Mouse (Mus musculus): ENCODE data around the gene Olfr741. TPM values are rescaled to one million over a fixed set of nuclear protein-coding genes. Genes with fewer than 3 reads are reported as not detected.

The Olfr741 gene
- total RNA-seq (2021): not detected
- long read RNA-seq, experiment 1: 0 reads
- long read RNA-seq, experiment 2: 0 reads

DNA sequence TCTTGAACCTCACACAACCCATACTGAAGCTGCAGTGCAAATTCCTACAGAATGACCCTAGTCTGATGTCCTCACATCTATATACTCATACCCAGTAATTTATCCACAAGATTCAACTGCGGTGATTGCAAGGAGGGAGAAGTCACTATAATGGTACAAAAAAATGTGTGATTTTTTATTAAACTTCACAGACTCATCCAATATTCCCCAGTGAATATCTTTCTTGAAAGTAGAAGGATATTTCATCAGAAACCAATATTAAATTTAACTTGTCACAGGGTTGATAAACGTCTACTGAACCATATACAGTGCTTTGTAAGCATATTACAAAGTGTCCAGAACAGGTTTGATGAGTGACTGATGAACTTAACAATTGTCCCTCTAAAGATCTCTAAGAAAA, at the start of gene Olfr741:
Gene Olfr741 (plus strand): TSS at position 301 of the 400 bp plus-strand sequence.
- DNase-seq (ENCODE audit: low spot score in 2 of 2): no peak

DNA sequence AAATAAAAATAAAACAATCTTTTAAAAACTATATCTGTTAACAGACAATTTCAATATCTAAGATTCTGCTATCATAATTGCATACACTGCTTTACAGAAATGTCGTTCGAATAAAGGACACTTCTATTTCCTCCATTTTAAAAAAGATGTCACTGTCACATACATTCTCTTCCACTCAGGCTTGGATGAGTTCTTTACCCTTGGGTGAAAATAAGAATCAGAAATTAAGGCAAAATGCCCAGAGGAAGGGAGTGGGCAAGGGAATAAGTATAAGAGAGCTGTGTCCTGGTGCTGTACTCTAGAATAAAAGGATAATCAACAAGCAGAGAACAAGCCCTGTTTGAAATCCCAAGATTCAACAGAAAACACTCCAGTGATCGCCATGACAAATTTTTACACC, 27.3 kb upstream of the Olfr741 start, which contains the start of gene Olfr740:
Gene Olfr740 (plus strand): TSS at position 301 of the 400 bp plus-strand sequence.
- no peak for DNase-seq (ENCODE audit: low spot score in 2 of 2)

DNA sequence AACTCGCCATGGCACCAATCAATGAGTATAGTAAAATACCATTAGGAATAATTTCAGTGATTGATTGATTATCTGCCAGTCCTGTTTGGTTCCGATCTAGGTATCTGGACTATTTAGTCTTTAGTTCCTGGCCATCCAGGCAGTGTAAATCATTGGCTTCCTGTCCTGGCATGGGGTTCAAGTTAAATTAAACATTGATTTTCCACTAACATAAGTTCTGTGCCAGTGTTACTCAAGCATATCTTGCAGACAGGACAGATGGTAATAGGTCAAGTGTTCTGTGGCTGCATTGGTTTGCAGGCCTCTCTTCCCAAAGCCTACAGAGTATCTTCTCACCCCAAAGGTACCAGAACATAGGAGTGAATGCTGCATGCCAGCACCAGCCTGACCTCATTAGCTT, 5.9 kb downstream of the Olfr741 start:
- no peak for DNase-seq (ENCODE audit: low spot score in 2 of 2)

DNA sequence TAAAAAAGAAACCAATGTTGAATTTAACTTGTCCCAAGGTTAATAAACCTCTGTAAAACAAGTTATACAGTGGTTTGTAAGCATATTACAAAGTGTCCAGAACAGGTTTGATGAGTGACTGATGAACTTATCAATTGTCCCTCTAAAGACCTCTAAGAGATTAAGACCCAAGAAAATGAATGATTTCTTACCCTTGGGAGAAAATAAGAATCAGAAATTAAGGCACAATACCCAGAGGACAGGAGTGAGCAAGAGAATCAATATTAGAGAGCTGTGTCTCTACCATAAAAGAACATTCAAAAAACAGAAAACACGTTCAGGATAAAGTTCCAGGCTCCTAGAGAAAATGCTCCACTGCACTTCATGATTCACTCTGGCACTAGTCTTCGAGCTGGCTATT, 30.8 kb downstream of the Olfr741 start, which contains the start of gene Olfr742:
Gene Olfr742 (plus strand): TSS at position 301 of the 400 bp plus-strand sequence.
- no peak for DNase-seq (ENCODE audit: low spot score in 2 of 2)

DNA sequence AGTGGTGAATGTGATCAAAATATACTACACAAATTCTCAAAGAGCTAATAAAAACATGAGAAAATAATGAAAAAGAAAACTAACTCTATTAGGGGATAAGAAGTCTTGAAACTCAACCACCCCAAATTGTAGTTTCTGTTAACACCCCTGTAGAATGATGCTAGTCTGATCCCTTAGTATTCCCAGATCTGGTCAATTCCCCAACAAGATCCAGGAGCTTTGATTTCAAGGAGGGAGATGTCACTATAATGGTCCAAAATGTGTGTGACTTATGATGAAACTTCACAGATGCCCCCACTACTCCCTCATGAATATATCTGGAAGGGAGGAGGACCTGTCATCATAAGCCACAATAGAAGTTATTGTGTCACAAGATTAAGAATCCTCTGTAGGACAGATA, 49.0 kb downstream of the Olfr741 start, which contains the start of gene Olfr743:
Gene Olfr743 (plus strand): TSS at position 301 of the 400 bp plus-strand sequence.
- DNase-seq (ENCODE audit: low spot score in 2 of 2): no peak

Other genes with a start within 250 kb of the Olfr741 start
- not detected for gene Olfr731, start 230.9 kb upstream of the Olfr741 start, total RNA-seq (2021)
- gene Olfr732, start 188.5 kb upstream of the Olfr741 start, total RNA-seq (2021): not detected
- gene Olfr733, start 171.2 kb upstream of the Olfr741 start, total RNA-seq (2021): not detected
- not detected for gene Olfr734, start 146.0 kb upstream of the Olfr741 start, total RNA-seq (2021)
- not detected for gene Olfr735, start 123.9 kb upstream of the Olfr741 start, total RNA-seq (2021)
- gene Tlr11, start 114.8 kb upstream of the Olfr741 start, total RNA-seq (2021): not detected
- not detected for gene Olfr736, start 91.6 kb upstream of the Olfr741 start, total RNA-seq (2021)
- not detected for gene Olfr738, start 65.2 kb upstream of the Olfr741 start, total RNA-seq (2021)
- not detected for gene Olfr739, start 54.1 kb upstream of the Olfr741 start, total RNA-seq (2021)
- not detected for gene Olfr740, start 27.2 kb upstream of the Olfr741 start, total RNA-seq (2021)
- not detected for gene Olfr742, start 30.9 kb downstream of the Olfr741 start, total RNA-seq (2021)
- not detected for gene Olfr743, start 49.1 kb downstream of the Olfr741 start, total RNA-seq (2021)
- not detected for gene Olfr744, start 142.1 kb downstream of the Olfr741 start, total RNA-seq (2021)
- not detected for gene Olfr745, start 166.7 kb downstream of the Olfr741 start, total RNA-seq (2021)
- not detected for gene Olfr746, start 174.3 kb downstream of the Olfr741 start, total RNA-seq (2021)
- not detected for gene Olfr747, start 220.5 kb downstream of the Olfr741 start, total RNA-seq (2021)
- not detected for gene Olfr748, start 234.6 kb downstream of the Olfr741 start, total RNA-seq (2021)

Data from gastrocnemius, postnatal 4 days (tissue).